Mouse (Mus musculus) right cerebral cortex, adult 2 months (tissue): ENCODE results near the gene Gm13277.
"Not testable (repeated sequence)": the region's sequence is repeated elsewhere in the genome, so short reads cannot be mapped to it uniquely, and the experiment has no call there.

Experiments
- DNase-seq, 2 experiments: peaks; one replicate each; pipeline ENCODE4 v3.0.0; 2021 to 2022; ENCODE audit warnings: low spot score in 2 of 2

Gene Gm13277

DNA sequence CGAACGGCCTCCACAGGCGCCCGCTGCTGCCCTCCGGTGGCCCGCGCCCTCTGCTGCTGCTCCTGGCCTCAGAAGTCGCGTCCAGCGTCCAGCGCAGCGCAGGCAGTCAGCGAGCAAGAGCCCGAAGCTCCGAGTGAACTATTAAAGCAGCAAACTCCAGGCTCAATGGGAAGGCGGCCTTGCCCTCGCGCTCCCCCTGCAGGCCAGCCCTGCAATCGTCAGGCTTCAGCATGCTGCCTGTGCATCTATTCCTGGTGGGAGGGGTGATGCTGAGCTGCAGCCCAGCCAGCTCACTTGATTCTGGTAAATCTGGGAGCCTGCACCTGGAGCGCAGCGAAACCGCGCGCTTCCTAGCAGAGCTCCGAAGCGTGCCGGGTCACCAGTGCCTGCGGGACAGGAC lies at the start of gene Gm13277:
Gene Gm13277 (plus strand): TSS at position 231 of the 400 bp plus-strand sequence.
- peak; percentile 73 to 75 for DNase-seq

- DNase-seq: no peak
These were observed 49.4 kb upstream of the Gm13277 start for GRCm38 (mm10) chr4:88739036-88739435.

GRCm38 (mm10) chr4:88741426-88741825 lies 47.0 kb upstream of the Gm13277 start:
- no peak for DNase-seq

GRCm38 (mm10) chr4:88742771-88743371 lies 45.6 kb upstream of the Gm13277 start:
- DNase-seq: no peak

DNA sequence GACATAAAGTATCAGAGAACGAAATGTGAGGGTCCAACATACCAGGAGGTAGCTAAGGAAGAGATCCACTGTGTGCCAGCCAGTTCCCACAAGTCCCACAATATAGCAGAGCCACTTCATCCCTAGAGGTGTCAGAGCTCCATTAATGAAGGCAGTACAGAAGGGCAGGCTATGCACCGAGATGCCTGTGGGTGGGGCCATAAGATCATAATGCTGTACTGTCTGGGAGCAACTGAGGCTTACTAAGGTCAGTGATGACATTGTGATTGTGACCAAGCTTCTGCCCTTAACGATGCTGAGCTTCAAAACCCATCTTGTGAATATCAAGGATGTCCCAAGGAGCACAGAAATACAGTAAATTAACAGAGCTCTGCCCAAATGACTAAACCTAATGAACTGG lies 44.2 kb upstream of the Gm13277 start:
- no peak for DNase-seq

GRCm38 (mm10) chr4:88749926-88750325 lies 38.5 kb upstream of the Gm13277 start:
- no peak for DNase-seq

DNA sequence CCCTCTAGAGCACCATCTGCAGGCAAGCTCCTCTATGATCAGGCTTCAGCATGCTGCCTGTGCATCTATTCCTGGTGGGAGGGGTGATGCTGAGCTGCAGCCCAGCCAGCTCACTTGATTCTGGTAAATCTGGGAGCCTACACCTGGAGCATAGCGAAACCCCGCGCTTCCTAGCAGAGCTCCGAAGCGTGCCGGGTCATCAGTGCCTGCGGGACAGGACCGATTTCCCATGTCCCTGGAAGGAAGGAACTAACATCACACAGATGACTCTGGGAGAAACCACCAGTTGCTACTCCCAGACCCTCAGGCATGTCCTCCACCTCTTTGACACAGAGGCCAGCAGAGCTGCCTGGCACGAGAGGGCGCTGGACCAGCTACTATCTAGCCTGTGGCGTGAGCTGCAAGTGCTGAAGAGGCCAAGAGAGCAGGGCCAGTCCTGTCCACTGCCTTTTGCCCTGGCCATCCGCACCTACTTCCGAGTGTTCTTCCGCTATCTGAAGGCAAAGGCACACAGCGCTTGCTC lies 33.6 kb upstream of the Gm13277 start, which contains the start of gene Gm13271:
Gene Gm13271 (plus strand): TSS at position 51 of the 523 bp plus-strand sequence.
- DNase-seq: peak; percentile 54 to 68

GRCm38 (mm10) chr4:88756581-88757513 lies 31.6 kb upstream of the Gm13277 start:
- not testable (repeated sequence) for DNase-seq

GRCm38 (mm10) chr4:88757628-88758031 lies 30.8 kb upstream of the Gm13277 start:
- peak; percentile 92 to 95 for DNase-seq

DNA sequence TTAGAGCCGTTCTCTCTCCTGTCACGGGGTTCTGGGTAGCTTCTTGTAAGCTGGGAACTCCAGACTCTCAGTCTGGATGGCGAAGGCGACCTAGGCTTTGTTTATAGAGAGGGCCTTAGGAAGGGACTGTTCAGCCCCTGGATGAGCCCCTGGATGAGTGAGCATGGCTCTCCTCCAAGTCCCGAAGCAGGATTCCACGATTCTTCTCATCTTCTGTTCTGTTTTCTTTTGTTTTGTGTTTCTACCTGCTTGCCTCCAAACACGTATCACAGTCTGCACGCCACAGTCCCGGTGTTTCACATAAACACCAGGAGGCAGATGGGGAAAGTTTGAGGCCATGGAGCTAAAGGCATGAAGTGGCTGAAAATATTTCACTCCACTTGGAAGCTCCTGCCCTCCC lies 29.7 kb upstream of the Gm13277 start:
- DNase-seq: not testable (repeated sequence)

GRCm38 (mm10) chr4:88759610-88760268 lies 28.7 kb upstream of the Gm13277 start, which contains the start of gene Gm13283:
Gene Gm13283 (plus strand): TSS chr4:88760119.
- DNase-seq: peak in 1 of 2 experiments; percentile 29

DNA sequence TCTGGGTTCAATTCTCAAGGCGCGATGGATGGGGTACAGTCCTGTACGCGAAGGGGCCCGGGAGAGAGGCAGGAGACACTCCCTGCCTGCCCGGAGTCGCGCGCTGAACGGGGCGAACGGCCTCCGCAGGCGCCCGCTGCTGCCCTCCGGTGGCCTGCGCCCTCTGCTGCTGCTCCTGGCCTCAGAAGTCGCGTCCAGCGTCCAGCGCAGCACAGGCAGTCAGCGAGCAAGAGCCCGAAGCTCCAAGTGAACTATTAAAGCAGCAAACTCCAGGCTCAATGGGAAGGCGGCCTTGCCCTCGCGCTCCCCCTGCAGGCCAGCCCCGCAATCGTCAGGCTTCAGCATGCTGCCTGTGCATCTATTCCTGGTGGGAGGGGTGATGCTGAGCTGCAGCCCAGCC lies 28.0 kb upstream of the Gm13277 start:
- DNase-seq: peak; percentile 32 to 36

DNA sequence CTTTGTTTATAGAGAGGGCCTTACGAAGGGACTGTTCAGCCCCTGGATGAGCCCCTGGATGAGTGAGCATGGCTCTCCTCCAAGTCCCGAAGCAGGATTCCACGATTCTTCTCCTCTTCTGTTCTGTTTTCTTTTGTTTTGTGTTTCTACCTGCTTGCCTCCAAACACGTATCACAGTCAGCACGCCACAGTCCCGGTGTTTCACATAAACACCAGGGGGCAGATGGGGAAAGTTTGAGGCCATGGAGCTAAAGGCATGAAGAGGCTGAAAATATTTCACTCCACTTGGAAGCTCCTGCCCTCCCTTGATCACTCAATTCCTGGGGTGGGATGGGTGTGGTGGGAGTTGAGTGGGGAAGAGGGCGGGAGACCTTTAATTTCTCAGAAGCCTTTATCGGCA lies 26.7 kb upstream of the Gm13277 start:
- peak; percentile 48 to 69 for DNase-seq

GRCm38 (mm10) chr4:88762341-88762740 lies 26.1 kb upstream of the Gm13277 start:
- not testable (repeated sequence) for DNase-seq

DNA sequence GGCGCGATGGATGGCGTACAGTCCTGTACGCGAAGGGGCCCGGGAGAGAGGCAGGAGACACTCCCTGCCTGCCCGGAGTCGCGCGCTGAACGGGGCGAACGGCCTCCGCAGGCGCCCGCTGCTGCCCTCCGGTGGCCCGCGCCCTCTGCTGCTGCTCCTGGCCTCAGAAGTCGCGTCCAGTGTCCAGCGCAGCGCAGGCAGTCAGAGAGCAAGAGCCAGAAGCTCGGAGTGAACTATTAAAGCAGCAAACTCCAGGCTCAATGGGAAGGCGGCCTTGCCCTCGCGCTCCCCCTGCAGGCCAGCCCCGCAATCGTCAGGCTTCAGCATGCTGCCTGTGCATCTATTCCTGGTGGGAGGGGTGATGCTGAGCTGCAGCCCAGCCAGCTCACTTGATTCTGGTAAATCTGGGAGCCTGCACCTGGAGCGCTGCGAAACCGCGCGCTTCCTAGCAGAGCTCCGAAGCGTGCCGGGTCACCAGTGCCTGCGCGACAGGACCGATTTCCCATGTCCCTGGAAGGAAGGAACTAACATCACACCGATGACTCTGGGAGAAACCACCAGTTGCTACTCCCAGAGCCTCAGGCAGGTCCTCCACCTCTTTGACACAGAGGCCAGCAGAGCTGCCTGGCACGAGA lies 24.9 kb upstream of the Gm13277 start:
- DNase-seq: peak; percentile 5 to 18

DNA sequence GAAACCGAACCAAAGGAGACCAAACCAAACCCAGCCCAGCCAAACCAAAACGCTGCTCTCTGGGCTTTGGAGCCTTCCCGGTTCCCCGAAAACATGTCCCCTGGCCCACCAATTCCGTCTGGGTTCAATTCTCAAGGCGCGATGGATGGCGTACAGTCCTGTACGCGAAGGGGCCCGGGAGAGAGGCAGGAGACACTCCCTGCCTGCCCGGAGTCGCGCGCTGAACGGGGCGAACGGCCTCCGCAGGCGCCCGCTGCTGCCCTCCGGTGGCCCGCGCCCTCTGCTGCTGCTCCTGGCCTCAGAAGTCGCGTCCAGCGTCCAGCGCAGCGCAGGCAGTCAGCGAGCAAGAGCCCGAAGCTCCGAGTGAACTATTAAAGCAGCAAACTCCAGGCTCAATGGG lies 14.9 kb upstream of the Gm13277 start, which contains the start of gene Gm13290:
Gene Gm13290 (plus strand): TSS at position 301 of the 400 bp plus-strand sequence.
- not testable (repeated sequence) for DNase-seq

- DNase-seq: not testable (repeated sequence)
These were observed 11.8 kb upstream of the Gm13277 start, which contains the start of gene Gm13289 for GRCm38 (mm10) chr4:88776622-88777021. Gene Gm13289 (plus strand): TSS chr4:88776922.

DNA sequence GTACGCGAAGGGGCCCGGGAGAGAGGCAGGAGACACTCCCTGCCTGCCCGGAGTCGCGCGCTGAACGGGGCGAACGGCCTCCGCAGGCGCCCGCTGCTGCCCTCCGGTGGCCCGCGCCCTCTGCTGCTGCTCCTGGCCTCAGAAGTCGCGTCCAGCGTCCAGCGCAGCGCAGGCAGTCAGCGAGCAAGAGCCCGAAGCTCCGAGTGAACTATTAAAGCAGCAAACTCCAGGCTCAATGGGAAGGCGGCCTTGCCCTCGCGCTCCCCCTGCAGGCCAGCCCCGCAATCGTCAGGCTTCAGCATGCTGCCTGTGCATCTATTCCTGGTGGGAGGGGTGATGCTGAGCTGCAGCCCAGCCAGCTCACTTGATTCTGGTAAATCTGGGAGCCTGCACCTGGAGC lies 8.9 kb upstream of the Gm13277 start, which contains the start of gene Gm13272:
Gene Gm13272 (plus strand): TSS at position 301 of the 400 bp plus-strand sequence.
- DNase-seq: not testable (repeated sequence)

- DNase-seq: not testable (repeated sequence)
These were observed 8.1 kb upstream of the Gm13277 start for GRCm38 (mm10) chr4:88780320-88780719.

GRCm38 (mm10) chr4:88781831-88782230 lies 6.6 kb upstream of the Gm13277 start, which contains the start of gene Ifnz:
Gene Ifnz (plus strand): TSS chr4:88782131.
- DNase-seq: not testable (repeated sequence)

- not testable (repeated sequence) for DNase-seq
These were observed 6.1 kb upstream of the Gm13277 start for GRCm38 (mm10) chr4:88782335-88782734.
